Mouse (Mus musculus) erythroblast, embryonic 14.5 days (primary cell): Measurements from ENCODE around the gene Pilrb2.

Experiments
- GATA1 ChIP-seq: IDR thresholded peaks from 2 replicates; pipeline ENCODE4 v1.6.1; 2012; ENCODE audit warnings: low read length, inconsistent platforms, mixed read lengths
- TAL1 ChIP-seq: IDR thresholded peaks from 3 replicates; pipeline ENCODE4 v1.6.1; 2012; ENCODE audit warnings: low read length, inconsistent platforms, mixed read lengths

DNA sequence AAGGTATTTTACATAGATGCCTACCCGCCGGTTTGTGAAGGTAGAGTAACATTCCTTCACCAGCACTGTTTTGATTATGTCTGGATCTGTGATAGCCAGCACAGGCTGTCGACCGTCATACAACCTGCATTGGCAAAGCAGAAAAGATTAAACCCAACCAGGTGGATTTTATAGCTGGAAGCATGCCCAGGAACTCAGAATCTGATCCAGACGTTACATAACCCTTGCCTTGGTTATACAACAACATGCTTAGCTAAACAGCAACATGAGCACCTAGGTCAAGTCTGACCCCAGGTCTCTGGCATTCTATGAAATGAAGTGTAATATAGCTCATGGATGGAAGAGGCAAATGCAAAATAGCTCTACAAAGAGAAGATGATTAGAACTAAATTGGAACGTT, 43.9 kb upstream of the Pilrb2 start:
- TF ChIP-seq GATA1 (no peak), TAL1 (no peak)
